Mouse (Mus musculus) skeletal muscle tissue, adult 2 months (tissue): ENCODE measurements at regions not wholly inside any gene's neighbourhood (a gene's known extent, or its start where the extent isn't known, plus 50 kb on each side); places are given as distances from the start of the nearest gene placed in this dataset.

ENCODE experiments used
- DNase-seq: peaks from one replicate; pipeline ENCODE4 v3.0.0-alpha.2; 2012; ENCODE audit warnings: low read depth, low spot score

GRCm38 (mm10) chr13:71507421-71507931 is 456.0 kb downstream of the Irx1 start:
- no peak for DNase-seq

- no peak for DNase-seq
Observed at GRCm38 (mm10) chr13:71506777-71507176, 456.7 kb downstream of the Irx1 start.

GRCm38 (mm10) chr13:71489773-71490172 is 473.8 kb downstream of the Irx1 start:
- DNase-seq, result no peak

- no peak for DNase-seq
Observed at GRCm38 (mm10) chr13:71481205-71481604, 482.3 kb downstream of the Irx1 start.

GRCm38 (mm10) chr13:71461552-71461951 is 502.0 kb downstream of the Irx1 start:
- DNase-seq, result no peak

- DNase-seq, result no peak
Observed at GRCm38 (mm10) chr13:71460607-71461006, 502.9 kb downstream of the Irx1 start.

GRCm38 (mm10) chr13:71460097-71460496 is 503.4 kb downstream of the Irx1 start:
- DNase-seq, result no peak

- no peak for DNase-seq
Observed at GRCm38 (mm10) chr13:71459022-71459536, 504.4 kb downstream of the Irx1 start.

- DNase-seq, result peak; percentile 8
Observed at GRCm38 (mm10) chr13:71458061-71458935, 505.2 kb downstream of the Irx1 start.

GRCm38 (mm10) chr13:71457550-71457949 is 506.0 kb downstream of the Irx1 start:
- no peak for DNase-seq

- DNase-seq, result no peak
Observed at GRCm38 (mm10) chr13:71452258-71452657, 511.3 kb downstream of the Irx1 start.

- no peak for DNase-seq
Observed at GRCm38 (mm10) chr13:71437601-71438099, 525.9 kb downstream of the Irx1 start.

- no peak for DNase-seq
Observed at GRCm38 (mm10) chr13:71403654-71404560, 559.6 kb downstream of the Irx1 start.

- DNase-seq, result no peak
Observed at GRCm38 (mm10) chr13:71393716-71394309, 552.2 kb upstream of the Adamts16 start.

- no peak for DNase-seq
Observed at GRCm38 (mm10) chr13:71378641-71379040, 537.0 kb upstream of the Adamts16 start.

- DNase-seq, result peak; percentile 48
Observed at GRCm38 (mm10) chr13:71375909-71376606, 534.4 kb upstream of the Adamts16 start.

GRCm38 (mm10) chr13:71372701-71373685 is 531.4 kb upstream of the Adamts16 start:
- DNase-seq, result no peak

GRCm38 (mm10) chr13:71369832-71370231 is 528.2 kb upstream of the Adamts16 start:
- no peak for DNase-seq

GRCm38 (mm10) chr13:71365261-71365660 is 523.6 kb upstream of the Adamts16 start:
- DNase-seq, result no peak
